Mouse (Mus musculus) heart, postnatal 0 days (tissue): ENCODE measurements at regions not wholly inside any gene's neighbourhood (a gene's known extent, or its start where the extent isn't known, plus 50 kb on each side); places are given as distances from the start of the nearest gene placed in this dataset.

Experiments used
- ATAC-seq: fragments of 200-750 bp; cut with Nextera tagmentation; 2 replicates; pipeline ENCODE4 v1.8.0; 2017; ENCODE audit warnings: low read depth, moderate number of reproducible peaks, moderate library complexity; ENCODE audit not compliant: insufficient read depth
- DNase-seq: peaks from one replicate; pipeline ENCODE4 v3.0.0-alpha.2; 2016; ENCODE audit warnings: low spot score
- H3K27ac ChIP-seq: fragments of 300-500 bp; sonication (generic); 2 replicates; pipeline ENCODE4 v1.5.1; 2014; ENCODE audit warnings: low read depth, mild to moderate bottlenecking
- H3K27me3 ChIP-seq: fragments of 300-500 bp; sonication (generic); 2 replicates; pipeline ENCODE4 v1.6.1; 2014; ENCODE audit warnings: low read length, mixed read lengths; ENCODE audit not compliant: control insufficient read depth, insufficient read depth
- H3K36me3 ChIP-seq: fragments of 300-500 bp; sonication (generic); replicated peaks from 2 replicates; pipeline ENCODE4 v1.6.1; 2014; ENCODE audit warnings: low read length, mixed read lengths; ENCODE audit not compliant: control insufficient read depth, insufficient read depth
- H3K4me1 ChIP-seq: fragments of 300-500 bp; sonication (generic); 2 replicates; pipeline ENCODE4 v1.6.1; 2014; ENCODE audit warnings: antibody characterized with exemption; ENCODE audit not compliant: control insufficient read depth, insufficient read depth
- H3K4me2 ChIP-seq: fragments of 300-500 bp; sonication (generic); 2 replicates; pipeline ENCODE4 v1.6.1; 2014; ENCODE audit warnings: low read depth, mild to moderate bottlenecking, low read length, moderate library complexity
- H3K4me3 ChIP-seq: fragments of 300-500 bp; sonication (generic); 2 replicates; pipeline ENCODE4 v1.5.1; 2014; ENCODE audit warnings: low read depth, low read length
- H3K9ac ChIP-seq: fragments of 300-500 bp; sonication (generic); replicated peaks from 2 replicates; pipeline ENCODE4 v1.6.1; 2014; ENCODE audit warnings: low read depth, low read length, mixed read lengths
- H3K9me3 ChIP-seq: fragments of 300-500 bp; sonication (generic); replicated peaks from 2 replicates; pipeline ENCODE4 v1.6.1; 2016; ENCODE audit warnings: low read length; ENCODE audit not compliant: control insufficient read depth
- CTCF ChIP-seq: IDR thresholded peaks from 2 replicates; pipeline ENCODE4 v1.5.1; 2016; ENCODE audit warnings: antibody characterized with exemption, control low read depth, low read depth
- EP300 ChIP-seq: IDR thresholded peaks from 2 replicates; pipeline ENCODE4 v1.6.1; 2016; ENCODE audit warnings: antibody characterized with exemption, low read depth
- WGBS: fragments of 180-500 bp; shearing (Covaris S2); extraction: QIAGEN DNeasy Blood & Tissue Kit; methylation state at CpG from one replicate; pipeline ENCODE4 v1.1.7; 2014; 5-methylcytosine and 5-hydroxymethylcytosine counted together

DNA sequence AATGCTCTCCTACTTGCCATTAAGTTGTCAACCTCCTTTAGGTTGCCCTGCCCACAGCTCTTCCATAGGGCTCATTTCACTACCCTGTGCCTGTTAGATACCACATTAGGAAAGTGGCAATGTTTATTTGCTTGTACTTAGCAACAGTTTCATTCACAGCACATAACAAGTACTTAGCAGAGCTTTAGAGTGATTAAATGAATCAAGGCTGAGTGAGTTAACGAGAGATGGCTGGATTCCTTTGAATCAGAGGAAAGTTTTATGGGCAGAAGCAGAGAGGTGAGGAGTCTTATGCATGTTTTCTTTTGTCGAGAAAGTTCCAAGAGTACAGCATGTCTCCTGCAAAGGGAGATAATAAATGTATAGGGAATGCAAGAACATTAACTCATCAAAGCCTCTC is 60.5 kb downstream of the Ptgs2 start:
- H3K27me3 ChIP-seq, result no peaks in the 10 kb centered on the region
- 51% methylated on average over 2 of the region's 2 CpGs for WGBS
- H3K36me3 ChIP-seq, result no peaks in the 10 kb centered on the region
- no peaks in the 10 kb centered on the region; the same call in 1 of the 2 replicates for H3K9me3 ChIP-seq
- DNase-seq (no peak), ATAC-seq (no peak)
- no peaks in the 10 kb centered on the region for H3K4me1 ChIP-seq
- no peak overlapping the region for H3K27ac ChIP-seq
- H3K4me2 ChIP-seq, result no peak overlapping the region
- TF ChIP-seq EP300 (no peak), CTCF (no peak)
- no peak overlapping the region for H3K9ac ChIP-seq
- no peak overlapping the region for H3K4me3 ChIP-seq

DNA sequence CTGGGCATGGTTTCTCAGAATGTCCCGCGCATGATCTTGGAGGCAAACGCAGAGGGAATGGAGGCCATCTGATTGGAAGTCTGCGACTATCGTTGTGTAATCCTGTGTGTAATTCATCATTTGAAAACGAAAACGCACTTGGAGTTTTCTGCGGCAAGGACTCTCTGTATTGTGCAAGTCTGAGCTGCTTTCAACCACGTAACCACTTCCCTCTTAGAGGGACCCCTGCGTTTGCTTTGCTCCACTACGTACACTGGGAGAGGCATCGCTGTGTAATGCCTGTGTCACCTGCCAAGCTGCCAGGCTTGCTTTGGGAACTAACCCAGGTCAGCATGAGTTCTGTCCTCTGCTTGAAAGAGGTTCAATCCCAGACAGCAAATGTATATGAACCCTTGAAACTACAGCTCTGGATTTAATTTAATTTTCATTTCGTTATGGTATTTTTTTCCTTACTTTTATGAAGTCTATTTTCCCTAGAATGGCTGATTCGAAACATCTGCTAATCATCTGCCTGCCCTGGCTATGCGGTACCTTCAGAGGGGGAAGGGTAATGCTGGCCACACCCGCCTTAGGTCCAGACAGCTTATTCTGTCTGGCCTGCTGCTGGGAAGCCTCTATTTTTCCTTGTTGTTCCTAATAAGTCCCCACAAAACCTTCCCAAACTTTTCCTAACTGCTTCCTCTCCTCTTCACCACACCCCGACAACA is 65.2 kb downstream of the Ptgs2 start:
- 63% methylated on average over 17 of the region's 17 CpGs for WGBS
- no peaks in the 10 kb centered on the region for H3K4me1 ChIP-seq
- no peak for TF ChIP-seq EP300
- no peak for TF ChIP-seq CTCF
- H3K36me3 ChIP-seq, result no peaks in the 10 kb centered on the region
- no peak overlapping the region for H3K9ac ChIP-seq
- no peak overlapping the region for H3K4me3 ChIP-seq
- no peak overlapping the region for H3K4me2 ChIP-seq
- H3K27ac ChIP-seq, result no peak overlapping the region
- no peak for DNase-seq
- no peaks in the 10 kb centered on the region for H3K9me3 ChIP-seq
- ATAC-seq, result no peak
- H3K27me3 ChIP-seq, result no peaks in the 10 kb centered on the region

DNA sequence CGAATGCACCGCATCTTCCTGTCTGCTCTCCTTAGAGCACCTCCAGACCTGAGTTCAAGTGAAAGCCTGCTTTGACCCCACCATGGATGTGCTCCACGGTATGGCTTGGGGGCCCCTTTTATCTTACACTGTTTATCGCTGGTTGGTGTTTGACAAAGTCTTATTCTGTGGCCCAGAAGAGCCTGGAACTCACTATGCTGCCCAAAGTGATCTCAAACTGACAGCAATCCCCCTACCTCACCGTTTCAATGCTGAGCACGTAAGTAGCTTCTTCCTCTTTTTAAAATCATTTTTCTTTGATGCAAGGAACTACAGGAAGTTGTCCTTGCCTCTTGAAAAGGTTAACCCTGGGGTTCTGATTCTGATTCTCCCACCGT is 65.8 kb downstream of the Ptgs2 start:
- no peak overlapping the region for H3K9ac ChIP-seq
- no peaks in the 10 kb centered on the region for H3K27me3 ChIP-seq
- H3K4me2 ChIP-seq, result no peak overlapping the region
- no peak overlapping the region for H3K4me3 ChIP-seq
- no peaks in the 10 kb centered on the region for H3K9me3 ChIP-seq
- H3K27ac ChIP-seq, result no peak overlapping the region
- no peaks in the 10 kb centered on the region for H3K36me3 ChIP-seq
- TF ChIP-seq CTCF (no peak), EP300 (no peak)
- 67% methylated on average over 7 of the region's 7 CpGs for WGBS
- ATAC-seq, result no peak
- DNase-seq, result no peak
- no peaks in the 10 kb centered on the region for H3K4me1 ChIP-seq

- no peaks in the 10 kb centered on the region for H3K27me3 ChIP-seq
- H3K27ac ChIP-seq, result no peak overlapping the region
- no peak for DNase-seq
- H3K4me2 ChIP-seq, result no peak overlapping the region
- TF ChIP-seq CTCF (no peak), EP300 (no peak)
- H3K9ac ChIP-seq, result no peak overlapping the region
- no peaks in the 10 kb centered on the region for H3K36me3 ChIP-seq
- no peaks in the 10 kb centered on the region for H3K9me3 ChIP-seq
- no peaks in the 10 kb centered on the region for H3K4me1 ChIP-seq
- no peak for ATAC-seq
- no peak overlapping the region for H3K4me3 ChIP-seq
These were observed 67.3 kb downstream of the Ptgs2 start for GRCm38 (mm10) chr1:150167172-150167571.

DNA sequence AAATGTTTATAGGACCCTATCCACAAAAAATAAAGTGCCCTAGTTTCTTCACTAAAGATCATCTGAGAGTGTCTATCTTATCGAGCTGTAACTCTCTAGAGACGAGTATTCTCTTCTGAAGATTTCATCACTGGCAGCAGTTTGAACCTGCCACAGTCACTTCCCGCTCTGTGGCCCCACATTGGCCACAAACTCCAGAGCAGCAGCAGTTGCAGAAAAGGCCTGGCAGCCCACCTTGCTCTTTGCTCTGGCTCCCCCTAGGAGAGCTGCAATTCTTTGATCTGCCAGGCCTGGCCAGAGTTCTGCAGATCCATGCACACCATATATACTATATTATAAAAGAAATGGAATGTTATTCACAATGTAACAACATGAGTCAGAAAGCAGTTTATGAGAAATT is 74.4 kb downstream of the Ptgs2 start:
- no peak for ATAC-seq
- H3K27ac ChIP-seq, result no peak overlapping the region
- no peak overlapping the region for H3K4me3 ChIP-seq
- no peak for TF ChIP-seq CTCF
- TF ChIP-seq EP300, result no peak
- H3K27me3 ChIP-seq, result no peaks in the 10 kb centered on the region
- H3K9me3 ChIP-seq, result no peaks in the 10 kb centered on the region
- H3K36me3 ChIP-seq, result no peaks in the 10 kb centered on the region
- 47% methylated on average over 3 of the region's 3 CpGs for WGBS
- no peaks in the 10 kb centered on the region for H3K4me1 ChIP-seq
- no peak for DNase-seq
- H3K9ac ChIP-seq, result no peak overlapping the region
- H3K4me2 ChIP-seq, result no peak overlapping the region

GRCm38 (mm10) chr1:150177029-150177740 is 77.4 kb downstream of the Ptgs2 start:
- H3K4me1 ChIP-seq, result no peaks in the 10 kb centered on the region
- no peaks in the 10 kb centered on the region for H3K36me3 ChIP-seq
- H3K4me3 ChIP-seq, result no peak overlapping the region
- DNase-seq, result no peak
- 85% methylated on average over 1 of the region's 1 CpGs for WGBS
- H3K4me2 ChIP-seq, result no peak overlapping the region
- H3K27me3 ChIP-seq, result no peaks in the 10 kb centered on the region
- H3K9ac ChIP-seq, result no peak overlapping the region
- no peaks in the 10 kb centered on the region for H3K9me3 ChIP-seq
- no peak for TF ChIP-seq EP300
- no peak for TF ChIP-seq CTCF
- ATAC-seq, result no peak
- H3K27ac ChIP-seq, result no peak overlapping the region
